Mouse (Mus musculus): ENCODE results near the gene Rnls. TPM values are rescaled to one million over a fixed set of nuclear protein-coding genes. Genes with fewer than 3 reads are reported as not detected.

The Rnls gene
- polyA plus RNA-seq, 1 experiment from 2014 or later = 5.6 TPM

DNA sequence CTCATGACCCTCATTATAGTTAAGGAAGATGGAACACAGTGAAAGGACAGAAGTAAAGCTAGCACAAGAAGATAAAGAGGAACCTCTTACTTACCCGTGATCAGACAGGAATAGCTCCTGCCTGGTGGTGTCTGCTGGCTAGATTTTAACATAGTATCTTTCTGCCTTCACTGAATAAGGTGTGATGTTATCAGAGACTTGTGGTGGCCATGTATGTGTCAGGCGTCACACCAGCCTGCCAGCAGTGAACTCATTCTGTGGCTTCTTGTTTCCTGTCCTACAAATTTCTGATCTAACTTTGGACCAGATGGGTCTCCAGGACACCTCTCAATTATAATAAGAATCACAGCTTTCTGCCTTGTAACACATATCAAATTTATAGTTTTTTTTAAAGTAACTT lies 129.7 kb downstream of the Rnls start:
- H3K27ac ChIP-seq = no peak overlapping the region
- no peak overlapping the region for H3K4me2 ChIP-seq
- no peak overlapping the region for H3K4me3 ChIP-seq (replicated peaks)
- no peak for ATAC-seq (ENCODE audit: insufficient number of reproducible peaks, insufficient read depth, low FRiP score, low TSS enrichment, low read depth)
- H3K36me3 ChIP-seq = no peaks in the 10 kb centered on the region
- WGBS = 75% methylated on average over 2 of the region's 2 CpGs
- no peak overlapping the region for H3K9ac ChIP-seq (replicated peaks)
- no peaks in the 10 kb centered on the region for H3K9me3 ChIP-seq
- no peaks in the 10 kb centered on the region for H3K4me1 ChIP-seq (replicated peaks)
- H3K27me3 ChIP-seq = 0 out of 2 replicates have a peak, but pooled peaks cover 5% of the 10 kb centered on the region

DNA sequence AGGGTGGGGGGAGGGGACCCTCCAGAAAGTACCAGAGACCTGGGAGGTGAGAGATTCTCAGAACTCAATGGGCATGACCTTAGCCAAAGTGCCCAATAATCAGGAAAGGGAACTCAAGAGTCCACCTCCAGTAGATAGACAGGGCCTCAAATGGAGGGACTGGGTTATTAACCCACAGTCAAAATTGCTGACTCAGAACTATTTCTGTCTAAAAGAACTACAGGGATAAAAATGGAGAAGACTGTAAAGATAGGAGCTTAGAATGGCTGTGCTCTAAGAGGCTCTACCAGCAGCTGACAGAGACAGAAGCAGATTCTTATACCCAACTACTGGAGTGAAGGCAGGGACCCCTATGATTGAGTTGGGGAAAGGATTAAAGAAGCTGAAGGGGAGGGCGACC lies 132.9 kb downstream of the Rnls start:
- H3K4me3 ChIP-seq (replicated peaks) = no peak overlapping the region
- no peak overlapping the region for H3K27ac ChIP-seq
- no peaks in the 10 kb centered on the region for H3K9me3 ChIP-seq
- no peak overlapping the region for H3K4me2 ChIP-seq
- H3K36me3 ChIP-seq = no peaks in the 10 kb centered on the region
- H3K9ac ChIP-seq (replicated peaks) = no peak overlapping the region
- ATAC-seq (ENCODE audit: insufficient number of reproducible peaks, insufficient read depth, low FRiP score, low TSS enrichment, low read depth) = no peak
- H3K27me3 ChIP-seq = no peaks in the 10 kb centered on the region
- WGBS = 88% methylated on average over 1 of the region's 1 CpGs
- no peaks in the 10 kb centered on the region for H3K4me1 ChIP-seq (replicated peaks)

GRCm38 (mm10) chr19:33253893-33254292 lies 138.2 kb downstream of the Rnls start:
- 73% methylated on average over 5 of the region's 5 CpGs for WGBS
- Histone ChIP-seq H3K27me3 (no peaks in the 10 kb centered on the region), H3K9ac (replicated peaks) (no peak overlapping the region), H3K4me2 (no peak overlapping the region), H3K36me3 (no peaks in the 10 kb centered on the region), H3K4me3 (replicated peaks) (no peak overlapping the region), H3K27ac (no peak overlapping the region), H3K9me3 (no peaks in the 10 kb centered on the region), H3K4me1 (replicated peaks) (no peaks in the 10 kb centered on the region)
- no peak for ATAC-seq (ENCODE audit: insufficient number of reproducible peaks, insufficient read depth, low FRiP score, low TSS enrichment, low read depth)

- no peak overlapping the region for H3K4me2 ChIP-seq
- 84% methylated on average over 5 of the region's 5 CpGs for WGBS
- no peak for ATAC-seq (ENCODE audit: insufficient number of reproducible peaks, insufficient read depth, low FRiP score, low TSS enrichment, low read depth)
These were observed 139.9 kb downstream of the Rnls start for GRCm38 (mm10) chr19:33252226-33252625.

GRCm38 (mm10) chr19:33244196-33244595 lies 147.9 kb downstream of the Rnls start:
- H3K4me2 ChIP-seq = no peak overlapping the region
- 79% methylated on average over 2 of the region's 2 CpGs for WGBS
- no peak for ATAC-seq (ENCODE audit: insufficient number of reproducible peaks, insufficient read depth, low FRiP score, low TSS enrichment, low read depth)
- no peak overlapping the region for H3K4me3 ChIP-seq (replicated peaks)
- no peak overlapping the region for H3K9ac ChIP-seq (replicated peaks)
- H3K27me3 ChIP-seq = no peaks in the 10 kb centered on the region
- no peaks in the 10 kb centered on the region for H3K4me1 ChIP-seq (replicated peaks)
- H3K36me3 ChIP-seq = no peaks in the 10 kb centered on the region
- no peaks in the 10 kb centered on the region for H3K9me3 ChIP-seq
- H3K27ac ChIP-seq = no peak overlapping the region

More at GRCm38 (mm10) chr19:33252226-33252625, 139.9 kb downstream of the Rnls start:
- Histone ChIP-seq H3K36me3 (no peaks in the 10 kb centered on the region), H3K9me3 (no peaks in the 10 kb centered on the region), H3K9ac (replicated peaks) (no peak overlapping the region), H3K27ac (no peak overlapping the region), H3K4me3 (replicated peaks) (no peak overlapping the region), H3K27me3 (no peaks in the 10 kb centered on the region), H3K4me1 (replicated peaks) (no peaks in the 10 kb centered on the region)

GRCm38 (mm10) chr19:33240386-33240785 lies 151.7 kb downstream of the Rnls start:
- H3K4me3 ChIP-seq (replicated peaks) = no peak overlapping the region
- H3K4me1 ChIP-seq (replicated peaks) = no peaks in the 10 kb centered on the region
- H3K9ac ChIP-seq (replicated peaks) = no peak overlapping the region
- H3K4me2 ChIP-seq = no peak overlapping the region
- no peaks in the 10 kb centered on the region for H3K9me3 ChIP-seq
- 85% methylated on average over 2 of the region's 2 CpGs for WGBS
- no peaks in the 10 kb centered on the region for H3K36me3 ChIP-seq
- H3K27ac ChIP-seq = no peak overlapping the region
- no peak for ATAC-seq (ENCODE audit: insufficient number of reproducible peaks, insufficient read depth, low FRiP score, low TSS enrichment, low read depth)
- H3K27me3 ChIP-seq = no peaks in the 10 kb centered on the region

GRCm38 (mm10) chr19:33232902-33233301 lies 159.2 kb downstream of the Rnls start:
- Histone ChIP-seq H3K4me1 (replicated peaks) (no peaks in the 10 kb centered on the region), H3K4me2 (no peak overlapping the region), H3K27ac (no peak overlapping the region), H3K36me3 (no peaks in the 10 kb centered on the region), H3K9me3 (no peaks in the 10 kb centered on the region), H3K4me3 (replicated peaks) (no peak overlapping the region), H3K27me3 (0 out of 2 replicates have a peak, but pooled peaks cover 2% of the 10 kb centered on the region), H3K9ac (replicated peaks) (no peak overlapping the region)
- WGBS = 87% methylated on average over 3 of the region's 3 CpGs
- no peak for ATAC-seq (ENCODE audit: insufficient number of reproducible peaks, insufficient read depth, low FRiP score, low TSS enrichment, low read depth)

DNA sequence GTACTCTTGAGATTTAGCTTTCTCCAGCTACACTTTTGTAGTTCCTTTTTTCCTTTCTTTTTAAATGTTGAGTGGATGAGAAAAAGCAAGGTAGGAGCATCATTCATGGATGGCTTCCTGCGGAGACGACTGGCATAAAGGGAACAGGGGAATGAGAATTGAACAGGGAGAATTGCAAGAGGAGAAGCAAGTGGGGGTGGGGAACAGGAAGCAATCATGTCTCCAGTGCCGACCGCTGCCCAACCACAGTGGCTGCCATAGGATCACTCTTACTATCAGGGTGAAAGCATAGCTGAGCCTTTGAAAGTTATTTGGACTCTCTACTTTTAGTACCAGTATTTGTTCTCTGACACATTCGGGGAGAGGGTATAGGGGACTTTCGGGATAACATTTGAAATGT lies 160.8 kb downstream of the Rnls start:
- Histone ChIP-seq H3K36me3 (no peaks in the 10 kb centered on the region), H3K9ac (replicated peaks) (no peak overlapping the region), H3K4me1 (replicated peaks) (no peaks in the 10 kb centered on the region), H3K9me3 (no peaks in the 10 kb centered on the region), H3K4me3 (replicated peaks) (no peak overlapping the region), H3K27ac (no peak overlapping the region), H3K27me3 (0 out of 2 replicates have a peak, but pooled peaks cover 3% of the 10 kb centered on the region), H3K4me2 (no peak overlapping the region)
- ATAC-seq (ENCODE audit: insufficient number of reproducible peaks, insufficient read depth, low FRiP score, low TSS enrichment, low read depth) = no peak
- WGBS = 59% methylated on average over 6 of the region's 6 CpGs

DNA sequence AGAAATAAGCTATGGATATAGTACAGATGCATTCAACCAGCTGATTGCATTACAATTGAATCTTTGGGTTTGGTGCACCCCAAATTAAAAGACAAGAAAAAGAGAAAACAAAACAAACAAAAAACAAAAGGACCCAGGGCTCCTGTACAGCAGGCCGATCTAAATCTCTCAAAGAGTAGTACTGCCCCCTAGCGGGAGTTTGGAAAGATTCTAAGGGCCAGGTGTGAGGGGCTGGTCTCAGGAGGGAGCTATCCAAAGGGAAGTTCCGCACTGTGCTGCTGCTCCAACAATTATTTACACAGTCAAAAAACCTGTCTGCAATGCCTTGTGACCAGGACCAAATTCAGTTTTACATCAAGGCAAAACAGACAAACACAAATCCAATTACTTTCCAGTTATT lies 165.1 kb downstream of the Rnls start:
- Histone ChIP-seq H3K9ac (replicated peaks) (no peak overlapping the region), H3K4me2 (no peak overlapping the region), H3K9me3 (no peaks in the 10 kb centered on the region), H3K27ac (no peak overlapping the region), H3K27me3 (0 out of 2 replicates have a peak, but pooled peaks cover 3% of the 10 kb centered on the region), H3K4me1 (replicated peaks) (peaks cover 15% of the 10 kb centered on the region), H3K36me3 (no peaks in the 10 kb centered on the region), H3K4me3 (replicated peaks) (no peak overlapping the region)
- WGBS = 3% methylated on average over 3 of the region's 3 CpGs
- peak; percentile 60; the same call in 1 of the 2 replicates for ATAC-seq (ENCODE audit: insufficient number of reproducible peaks, insufficient read depth, low FRiP score, low TSS enrichment, low read depth)

- peaks cover 15% of the 10 kb centered on the region for H3K4me1 ChIP-seq (replicated peaks)
- no peak for ATAC-seq (ENCODE audit: insufficient number of reproducible peaks, insufficient read depth, low FRiP score, low TSS enrichment, low read depth)
- no peak overlapping the region for H3K4me3 ChIP-seq (replicated peaks)
- no peaks in the 10 kb centered on the region for H3K36me3 ChIP-seq
- 76% methylated on average over 5 of the region's 5 CpGs for WGBS
- no peaks in the 10 kb centered on the region for H3K9me3 ChIP-seq
- no peak overlapping the region for H3K9ac ChIP-seq (replicated peaks)
- H3K27ac ChIP-seq = no peak overlapping the region
- H3K27me3 ChIP-seq = 0 out of 2 replicates have a peak, but pooled peaks cover 3% of the 10 kb centered on the region
- H3K4me2 ChIP-seq = no peak overlapping the region
These were observed 166.0 kb downstream of the Rnls start for GRCm38 (mm10) chr19:33225858-33226705.

GRCm38 (mm10) chr19:33225002-33225376 lies 167.1 kb downstream of the Rnls start:
- no peaks in the 10 kb centered on the region for H3K9me3 ChIP-seq
- H3K4me1 ChIP-seq (replicated peaks) = peaks cover 15% of the 10 kb centered on the region
- H3K27me3 ChIP-seq = 0 out of 2 replicates have a peak, but pooled peaks cover 3% of the 10 kb centered on the region
- H3K27ac ChIP-seq = no peak overlapping the region
- no peak overlapping the region for H3K9ac ChIP-seq (replicated peaks)
- 82% methylated on average over 9 of the region's 9 CpGs for WGBS
- no peak overlapping the region for H3K4me3 ChIP-seq (replicated peaks)
- no peak overlapping the region for H3K4me2 ChIP-seq
- no peaks in the 10 kb centered on the region for H3K36me3 ChIP-seq
- ATAC-seq (ENCODE audit: insufficient number of reproducible peaks, insufficient read depth, low FRiP score, low TSS enrichment, low read depth) = no peak

Data from limb, embryonic 12.5 days (tissue).